Mouse (Mus musculus): Measurements from ENCODE around the gene Ripply3. TPM values are rescaled to one million over a fixed set of nuclear protein-coding genes. Genes with fewer than 3 reads are reported as not detected.

Ripply3 gene
- 7.0 and 8.3 TPM in 2 replicates for polyA plus RNA-seq (2015; fragmentation: Nextera tagmentation; extraction: Ambion mirVana)

DNA sequence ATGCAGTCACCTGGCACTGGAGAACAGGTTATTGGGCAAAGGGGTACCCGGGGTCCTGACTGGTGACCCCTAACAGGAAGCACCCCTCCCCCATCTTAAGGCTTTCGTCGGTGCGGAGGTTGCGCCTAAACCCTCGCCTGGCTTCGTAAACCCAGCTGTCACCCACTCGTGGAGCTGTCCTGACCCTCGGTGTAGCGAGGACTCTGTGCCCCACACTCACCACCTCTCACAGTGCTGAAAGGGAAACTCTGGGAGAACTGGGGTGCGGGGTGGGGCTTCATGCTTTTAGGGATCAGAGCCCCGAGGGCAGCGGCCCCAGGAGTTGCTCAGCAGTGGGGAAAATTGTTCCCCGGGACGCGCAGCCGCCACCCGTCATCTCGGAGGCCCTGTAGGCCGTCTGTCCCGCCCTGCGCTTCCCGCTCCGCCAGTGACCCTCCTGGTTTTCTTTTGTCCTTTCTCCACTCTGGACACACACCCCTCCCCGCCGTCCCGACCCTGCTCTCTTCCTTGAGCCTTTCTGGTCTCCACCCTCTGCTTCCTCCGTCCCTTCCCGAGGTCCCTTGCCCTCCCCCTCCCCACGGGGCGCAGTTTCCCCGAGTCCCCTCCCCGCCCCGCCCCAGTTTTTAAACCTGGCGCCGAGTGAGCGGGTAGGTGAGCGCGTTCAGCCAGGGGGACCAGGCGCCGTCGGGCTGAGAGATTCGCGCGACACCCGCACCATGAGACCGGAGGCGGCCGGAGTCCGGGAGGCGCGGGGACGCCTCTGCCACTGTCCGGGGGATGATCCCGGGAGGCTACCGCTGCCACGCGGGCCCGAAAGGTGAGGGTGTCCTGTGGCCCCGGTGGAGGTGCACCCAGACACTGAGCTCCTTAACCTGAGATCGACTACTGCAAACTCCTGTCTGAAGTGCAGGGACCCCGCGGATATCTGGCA, at the start of gene Ripply3:
TSS of gene Ripply3 (plus strand) at position 640 of the 931 bp plus-strand sequence.
- H3K27me3 ChIP-seq (ENCODE audit: control insufficient read depth, insufficient read depth, low read length) = peaks cover 5% of the 10 kb centered on the region
- peak within 1 kb of the TSS; percentile 83 for H3K4me2 ChIP-seq (ENCODE audit: low read depth, low read length)
- peak within 1 kb of the TSS; percentile 77 for H3K9ac ChIP-seq (ENCODE audit: low read length)
- WGBS = under 1% methylated on average over 63 of the region's 63 CpGs
- peak; percentile 78 for ATAC-seq (ENCODE audit: insufficient read depth, low FRiP score)
- H3K36me3 ChIP-seq (ENCODE audit: control insufficient read depth, insufficient read depth, low read length) = no peaks in the 10 kb centered on the region
- no peak within 1 kb of the TSS; the same call in 1 of the 2 replicates for H3K27ac ChIP-seq (ENCODE audit: low read length)
- peaks cover 11% of the 10 kb centered on the region; the same call in 1 of the 2 replicates for H3K4me1 ChIP-seq (ENCODE audit: control insufficient read depth, insufficient read depth, low read length)
- H3K9me3 ChIP-seq (replicated peaks; ENCODE audit: control insufficient read depth, low read length) = no peaks in the 10 kb centered on the region
- peak within 1 kb of the TSS; percentile 67 for H3K4me3 ChIP-seq (replicated peaks; ENCODE audit: low read length)

DNA sequence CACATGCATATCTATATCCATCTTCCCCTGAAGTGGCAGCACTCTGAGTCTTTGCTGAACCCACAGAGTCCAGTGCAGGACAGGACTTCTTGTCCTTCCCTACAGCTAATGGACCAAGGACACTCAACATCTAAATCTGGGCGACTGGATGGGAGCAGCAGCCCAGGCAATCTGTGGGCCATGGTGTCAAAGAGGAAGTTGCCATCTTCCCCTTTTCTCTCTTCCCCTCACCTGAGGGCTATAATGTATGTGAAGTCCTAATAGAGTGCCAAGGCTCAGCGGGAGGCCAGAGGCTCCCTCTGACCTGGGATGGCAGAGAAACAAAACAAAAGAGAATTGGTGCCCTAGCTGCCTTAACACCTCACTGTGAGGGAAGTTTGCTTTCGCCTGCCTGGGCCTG, 44.2 kb upstream of the Ripply3 start:
- H3K27me3 ChIP-seq (ENCODE audit: control insufficient read depth, insufficient read depth, low read length) = no peaks in the 10 kb centered on the region

GRCm38 (mm10) chr16:94287826-94288225, 40.4 kb upstream of the Ripply3 start:
- 56% methylated on average over 9 of the region's 9 CpGs for WGBS
- peak overlapping the region; percentile 34; the same call in 1 of the 2 replicates for H3K27ac ChIP-seq (ENCODE audit: low read length)
- H3K9ac ChIP-seq (ENCODE audit: low read length) = no peak overlapping the region
- no peak overlapping the region for H3K4me2 ChIP-seq (ENCODE audit: low read depth, low read length)
- no peak overlapping the region for H3K4me3 ChIP-seq (replicated peaks; ENCODE audit: low read length)
- H3K4me1 ChIP-seq (ENCODE audit: control insufficient read depth, insufficient read depth, low read length) = peaks cover 9% of the 10 kb centered on the region
- H3K36me3 ChIP-seq (ENCODE audit: control insufficient read depth, insufficient read depth, low read length) = no peaks in the 10 kb centered on the region
- ATAC-seq (ENCODE audit: insufficient read depth, low FRiP score) = no peak; the same call in 1 of the 2 replicates
- no peaks in the 10 kb centered on the region for H3K9me3 ChIP-seq (replicated peaks; ENCODE audit: control insufficient read depth, low read length)
- no peaks in the 10 kb centered on the region for H3K27me3 ChIP-seq (ENCODE audit: control insufficient read depth, insufficient read depth, low read length)

More for the DNA sequence above, 44.2 kb upstream of the Ripply3 start:
- Histone ChIP-seq H3K36me3 (ENCODE audit: control insufficient read depth, insufficient read depth, low read length) (0 out of 2 replicates have a peak, but pooled peaks cover 4% of the 10 kb centered on the region), H3K9me3 (replicated peaks; ENCODE audit: control insufficient read depth, low read length) (no peaks in the 10 kb centered on the region; the same call in 1 of the 2 replicates), H3K4me3 (replicated peaks; ENCODE audit: low read length) (no peak overlapping the region), H3K4me2 (ENCODE audit: low read depth, low read length) (no peak overlapping the region), H3K9ac (ENCODE audit: low read length) (no peak overlapping the region), H3K27ac (ENCODE audit: low read length) (no peak overlapping the region), H3K4me1 (ENCODE audit: control insufficient read depth, insufficient read depth, low read length) (peaks cover under 1% of the 10 kb centered on the region; the same call in 1 of the 2 replicates)
- WGBS = 89% methylated on average over 3 of the region's 3 CpGs
- no peak for ATAC-seq (ENCODE audit: insufficient read depth, low FRiP score)

DNA sequence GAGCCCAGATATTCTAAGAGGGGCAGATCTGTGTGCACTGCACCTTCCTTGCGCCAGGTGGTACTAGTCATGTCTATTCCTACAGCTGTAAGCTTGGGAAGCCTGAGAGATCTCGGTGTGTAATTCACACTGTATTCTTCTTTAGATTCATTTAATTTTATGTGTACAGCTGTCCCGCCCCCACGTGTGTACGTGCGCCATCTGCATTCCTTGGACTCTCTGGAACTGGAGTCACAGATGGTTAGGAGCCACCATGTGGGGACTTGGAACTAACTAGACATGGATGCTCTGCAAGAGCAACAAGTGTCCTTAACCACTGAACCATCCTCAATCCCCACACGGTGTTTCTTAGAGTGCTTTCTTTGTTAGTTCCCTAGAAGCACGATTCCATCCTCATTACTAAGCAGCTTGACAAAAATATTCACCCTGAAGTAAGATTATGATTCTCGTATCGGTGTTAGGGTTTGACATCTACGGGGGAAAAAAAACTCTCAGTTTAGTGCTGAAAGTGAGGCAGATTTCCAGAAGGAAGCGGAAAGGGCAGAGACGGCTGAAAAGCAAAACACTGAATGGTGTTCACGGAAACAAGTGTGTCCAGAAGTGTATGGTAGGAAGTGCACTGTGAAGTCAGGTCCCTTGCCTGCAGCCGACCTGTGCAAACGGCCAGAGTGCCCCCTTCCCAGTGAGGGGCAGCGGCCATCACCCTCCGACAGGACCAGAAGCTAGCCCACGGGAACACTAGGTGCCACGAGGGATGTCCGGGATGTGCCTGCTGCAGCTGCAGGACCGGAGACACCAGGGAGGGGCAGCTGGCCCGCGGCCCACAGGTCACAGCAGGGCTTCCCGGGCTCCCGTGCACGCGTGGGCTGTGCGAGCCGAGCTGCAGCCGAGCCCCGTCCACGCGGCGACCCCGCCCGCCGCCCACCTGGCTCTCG, 38.8 kb upstream of the Ripply3 start:
- H3K4me3 ChIP-seq (replicated peaks; ENCODE audit: low read length) = peak overlapping the region; percentile 92
- peaks cover 9% of the 10 kb centered on the region for H3K4me1 ChIP-seq (ENCODE audit: control insufficient read depth, insufficient read depth, low read length)
- peak overlapping the region; percentile 96 for H3K4me2 ChIP-seq (ENCODE audit: low read depth, low read length)
- no peaks in the 10 kb centered on the region for H3K27me3 ChIP-seq (ENCODE audit: control insufficient read depth, insufficient read depth, low read length)
- H3K36me3 ChIP-seq (ENCODE audit: control insufficient read depth, insufficient read depth, low read length) = no peaks in the 10 kb centered on the region
- ATAC-seq (ENCODE audit: insufficient read depth, low FRiP score) = 0 out of 2 replicates have a peak, but pooled peaks have one; percentile 26
- 8% methylated on average over 39 of the region's 39 CpGs for WGBS
- peak overlapping the region; percentile 93 for H3K9ac ChIP-seq (ENCODE audit: low read length)
- peak overlapping the region; percentile 46; the same call in 1 of the 2 replicates for H3K27ac ChIP-seq (ENCODE audit: low read length)
- H3K9me3 ChIP-seq (replicated peaks; ENCODE audit: control insufficient read depth, low read length) = no peaks in the 10 kb centered on the region

- ATAC-seq (ENCODE audit: insufficient read depth, low FRiP score) = peak; percentile 95
- Histone ChIP-seq H3K9ac (ENCODE audit: low read length) (peak overlapping the region; percentile 93), H3K27ac (ENCODE audit: low read length) (peak overlapping the region; percentile 46; the same call in 1 of the 2 replicates), H3K27me3 (ENCODE audit: control insufficient read depth, insufficient read depth, low read length) (no peaks in the 10 kb centered on the region), H3K9me3 (replicated peaks; ENCODE audit: control insufficient read depth, low read length) (no peaks in the 10 kb centered on the region), H3K36me3 (ENCODE audit: control insufficient read depth, insufficient read depth, low read length) (no peaks in the 10 kb centered on the region), H3K4me2 (ENCODE audit: low read depth, low read length) (peak overlapping the region; percentile 96), H3K4me1 (ENCODE audit: control insufficient read depth, insufficient read depth, low read length) (peaks cover 9% of the 10 kb centered on the region), H3K4me3 (replicated peaks; ENCODE audit: low read length) (peak overlapping the region; percentile 92)
- WGBS = 4% methylated on average over 52 of the region's 52 CpGs
Observed at GRCm38 (mm10) chr16:94290073-94290999, 37.9 kb upstream of the Ripply3 start.

DNA sequence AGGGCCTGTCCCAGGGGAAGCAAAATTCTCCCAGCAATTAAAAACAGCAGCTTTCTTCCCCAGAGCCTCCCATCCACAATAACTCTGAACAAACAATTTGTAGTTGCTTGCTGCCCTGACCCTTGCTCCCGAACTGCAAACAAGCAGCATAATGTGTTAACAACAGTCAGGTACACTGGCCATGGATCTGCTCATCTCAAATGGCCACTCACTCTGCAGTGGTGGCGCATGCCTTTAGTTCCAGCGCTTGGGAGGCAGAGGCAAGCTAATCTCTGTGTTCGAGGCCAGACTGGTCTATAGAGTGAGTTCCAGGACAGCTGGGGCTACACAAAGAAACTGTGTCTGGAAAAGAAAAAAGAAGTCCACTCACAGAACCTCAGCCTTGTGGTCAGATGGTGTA, 37.1 kb upstream of the Ripply3 start:
- Histone ChIP-seq H3K9me3 (replicated peaks; ENCODE audit: control insufficient read depth, low read length) (no peaks in the 10 kb centered on the region), H3K36me3 (ENCODE audit: control insufficient read depth, insufficient read depth, low read length) (no peaks in the 10 kb centered on the region), H3K9ac (ENCODE audit: low read length) (no peak overlapping the region), H3K4me2 (ENCODE audit: low read depth, low read length) (no peak overlapping the region), H3K4me1 (ENCODE audit: control insufficient read depth, insufficient read depth, low read length) (peaks cover 9% of the 10 kb centered on the region), H3K27me3 (ENCODE audit: control insufficient read depth, insufficient read depth, low read length) (no peaks in the 10 kb centered on the region), H3K27ac (ENCODE audit: low read length) (no peak overlapping the region), H3K4me3 (replicated peaks; ENCODE audit: low read length) (no peak overlapping the region)
- WGBS = 83% methylated on average over 4 of the region's 4 CpGs
- ATAC-seq (ENCODE audit: insufficient read depth, low FRiP score) = no peak

DNA sequence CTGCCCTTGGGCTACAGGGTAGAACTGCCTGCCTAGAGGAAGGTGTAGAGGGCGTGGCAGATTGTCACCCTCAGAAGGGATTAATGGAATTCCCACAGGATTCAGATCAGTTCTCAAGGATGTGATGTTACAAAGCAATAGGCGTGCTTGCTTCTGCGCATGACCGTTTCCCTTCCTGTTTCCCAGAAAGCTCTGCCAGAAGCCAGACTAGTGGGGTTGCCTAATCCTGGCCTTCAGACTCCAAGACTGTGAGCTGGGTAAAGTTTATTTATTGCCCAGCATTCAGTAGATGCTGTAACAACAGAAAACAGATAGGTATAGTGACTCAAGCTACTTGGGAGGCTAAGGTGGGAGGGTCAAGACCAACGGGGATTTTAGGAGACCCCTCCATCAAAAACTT, 30.1 kb upstream of the Ripply3 start:
- no peak for ATAC-seq (ENCODE audit: insufficient read depth, low FRiP score)
- H3K36me3 ChIP-seq (ENCODE audit: control insufficient read depth, insufficient read depth, low read length) = no peaks in the 10 kb centered on the region

GRCm38 (mm10) chr16:94299210-94299609, 29.0 kb upstream of the Ripply3 start:
- Histone ChIP-seq H3K4me2 (ENCODE audit: low read depth, low read length) (no peak overlapping the region), H3K4me3 (replicated peaks; ENCODE audit: low read length) (no peak overlapping the region), H3K9me3 (replicated peaks; ENCODE audit: control insufficient read depth, low read length) (no peaks in the 10 kb centered on the region), H3K4me1 (ENCODE audit: control insufficient read depth, insufficient read depth, low read length) (no peaks in the 10 kb centered on the region), H3K27me3 (ENCODE audit: control insufficient read depth, insufficient read depth, low read length) (no peaks in the 10 kb centered on the region), H3K9ac (ENCODE audit: low read length) (no peak overlapping the region), H3K36me3 (ENCODE audit: control insufficient read depth, insufficient read depth, low read length) (no peaks in the 10 kb centered on the region), H3K27ac (ENCODE audit: low read length) (no peak overlapping the region)
- 65% methylated on average over 4 of the region's 4 CpGs for WGBS
- ATAC-seq (ENCODE audit: insufficient read depth, low FRiP score) = no peak

More for the DNA sequence above, 30.1 kb upstream of the Ripply3 start:
- H3K9ac ChIP-seq (ENCODE audit: low read length) = no peak overlapping the region
- H3K27ac ChIP-seq (ENCODE audit: low read length) = no peak overlapping the region
- H3K4me3 ChIP-seq (replicated peaks; ENCODE audit: low read length) = no peak overlapping the region
- no peaks in the 10 kb centered on the region for H3K9me3 ChIP-seq (replicated peaks; ENCODE audit: control insufficient read depth, low read length)
- 87% methylated on average over 5 of the region's 5 CpGs for WGBS
- no peak overlapping the region for H3K4me2 ChIP-seq (ENCODE audit: low read depth, low read length)
- no peaks in the 10 kb centered on the region for H3K4me1 ChIP-seq (ENCODE audit: control insufficient read depth, insufficient read depth, low read length)
- H3K27me3 ChIP-seq (ENCODE audit: control insufficient read depth, insufficient read depth, low read length) = no peaks in the 10 kb centered on the region
